Mouse (Mus musculus): ENCODE data around the gene Srpk1. TPM values are rescaled to one million over a fixed set of nuclear protein-coding genes. Genes with fewer than 3 reads are reported as not detected.

Srpk1 gene
- polyA plus RNA-seq (2012; rRNA removed; ENCODE audit: low replicate concordance) = 24.2 and 35.7 TPM in 2 replicates

GRCm38 (mm10) chr17:28622300-28622759 is at the start of gene Srpk1:
TSS of gene Srpk1 (minus strand) at chr17:28622709.

GRCm38 (mm10) chr17:28575244-28576125 is 47.0 kb downstream of the Srpk1 start, which contains the start of gene Lhfpl5:
TSS of gene Lhfpl5 (plus strand) at chr17:28575641.

GRCm38 (mm10) chr17:28560598-28560997 is 61.9 kb downstream of the Srpk1 start, which contains the start of gene Clps:
TSS of gene Clps (minus strand) at chr17:28560766.

GRCm38 (mm10) chr17:28549111-28549510 is 73.4 kb downstream of the Srpk1 start, which contains the start of gene Clpsl2:
TSS of gene Clpsl2 (plus strand) at chr17:28549411.

Other genes starting within 250 kb of the Srpk1 start
- 14.9 and 15.4 TPM in 2 replicates for gene Fkbp5, start 105.2 kb downstream of the Srpk1 start, polyA plus RNA-seq (2012; rRNA removed; ENCODE audit: low replicate concordance)
- gene Armc12, start 91.9 kb downstream of the Srpk1 start, polyA plus RNA-seq (2012; rRNA removed; ENCODE audit: low replicate concordance) = 0.09 and 0.23 TPM in 2 replicates
- gene Clpsl2, start 73.3 kb downstream of the Srpk1 start, polyA plus RNA-seq (2012; rRNA removed; ENCODE audit: low replicate concordance) = not detected in 2 replicates
- 0.54 and 2.5 TPM in 2 replicates for gene Clps, start 61.9 kb downstream of the Srpk1 start, polyA plus RNA-seq (2012; rRNA removed; ENCODE audit: low replicate concordance)
- not detected in 2 replicates for gene Lhfpl5, start 47.1 kb downstream of the Srpk1 start, polyA plus RNA-seq (2012; rRNA removed; ENCODE audit: low replicate concordance)
- gene Slc26a8, start 67.5 kb upstream of the Srpk1 start, polyA plus RNA-seq (2012; rRNA removed; ENCODE audit: low replicate concordance) = 1.2 and 2.3 TPM in 2 replicates
- gene Mapk14, start 68.6 kb upstream of the Srpk1 start, polyA plus RNA-seq (2012; rRNA removed; ENCODE audit: low replicate concordance) = 88.2 and 111 TPM in 2 replicates
- 0.61 and 0.99 TPM in 2 replicates for gene AC170998.1, start 103.4 kb upstream of the Srpk1 start, polyA plus RNA-seq (2012; rRNA removed; ENCODE audit: low replicate concordance)
- gene Mapk13, start 146.6 kb upstream of the Srpk1 start, polyA plus RNA-seq (2012; rRNA removed; ENCODE audit: low replicate concordance) = 11.3 and 15.1 TPM in 2 replicates
- 32.5 and 36.3 TPM in 2 replicates for gene Brpf3, start 178.4 kb upstream of the Srpk1 start, polyA plus RNA-seq (2012; rRNA removed; ENCODE audit: low replicate concordance)
- gene Pnpla1, start 235.7 kb upstream of the Srpk1 start, polyA plus RNA-seq (2012; rRNA removed; ENCODE audit: low replicate concordance) = 0.04 and 0.36 TPM in 2 replicates